Mouse (Mus musculus): Measurements from ENCODE around the gene Cst6. TPM values are rescaled to one million over a fixed set of nuclear protein-coding genes. Genes with fewer than 3 reads are reported as not detected.

Cst6 gene
- total RNA-seq, 4 experiments from 2014 or later = 10.8 to 18.1 (median 12.5) TPM

Other genes starting within 250 kb of the Cst6 start
- gene Rab1b, start 242.5 kb downstream of the Cst6 start, total RNA-seq (2022) = 100 to 1,000 TPM; 154 to 165 (median 160) TPM
- 100 to 1,000 TPM; 215 to 240 (median 227) TPM for gene Klc2, start 231.0 kb downstream of the Cst6 start, total RNA-seq (2022)
- gene Pacs1, start 76.5 kb downstream of the Cst6 start, total RNA-seq (2022) = 10 to 100 TPM; 50.9 to 59.4 (median 55.3) TPM
- gene Sf3b2, start 54.1 kb downstream of the Cst6 start, total RNA-seq (2022) = 100 to 1,000 TPM; 202 to 215 (median 208) TPM
- gene Gal3st3, start 51.2 kb downstream of the Cst6 start, total RNA-seq (2022) = 10 to 100 TPM; 83.2 to 92.3 (median 86.9) TPM
- gene Catsper1, start 13.8 kb downstream of the Cst6 start, total RNA-seq (2022) = not detected
- 10 to 100 TPM; 18.6 to 27.4 (median 23.1) TPM for gene Eif1ad, start 17.2 kb upstream of the Cst6 start, total RNA-seq (2022)
- gene Banf1, start 17.6 kb upstream of the Cst6 start, total RNA-seq (2022) = 10 to 100 TPM; 74.1 to 85.8 (median 76.2) TPM
- 100 to 1,000 TPM; 103 to 120 (median 114) TPM for gene Sart1, start 39.1 kb upstream of the Cst6 start, total RNA-seq (2022)
- gene Tsga10ip, start 53.0 kb upstream of the Cst6 start, total RNA-seq (2022) = under 1 TPM in 3 of 4 experiments, not detected in 1; 0.34 to 0.63 (median 0.37) TPM
- 100 to 1,000 TPM; 308 to 358 (median 327) TPM for gene Drap1, start 75.4 kb upstream of the Cst6 start, total RNA-seq (2022)
- 10 to 100 TPM; 64.8 to 71.2 (median 67.6) TPM for gene AI837181, start 75.6 kb upstream of the Cst6 start, total RNA-seq (2022)
- under 1 TPM; 0.20 to 0.67 (median 0.29) TPM for gene Fosl1, start 98.0 kb upstream of the Cst6 start, total RNA-seq (2022)
- gene Ccdc85b, start 108.3 kb upstream of the Cst6 start, total RNA-seq (2022) = 10 to 100 TPM; 31.7 to 33.1 (median 32.4) TPM
- 100 to 1,000 TPM in 1 of 4 experiments, 10 to 100 TPM in 3; 93.5 to 109 (median 96.4) TPM for gene Fibp, start 111.0 kb upstream of the Cst6 start, total RNA-seq (2022)
- gene Ctsw, start 118.9 kb upstream of the Cst6 start, total RNA-seq (2022) = under 1 TPM in 3 of 4 experiments, not detected in 1; 0.29 to 0.81 (median 0.77) TPM
- gene Efemp2, start 124.4 kb upstream of the Cst6 start, total RNA-seq (2022) = 10 to 100 TPM; 14.4 to 23.9 (median 22.1) TPM
- 10 to 100 TPM; 29.0 to 38.5 (median 33.8) TPM for gene Mus81, start 138.8 kb upstream of the Cst6 start, total RNA-seq (2022)
- 1,000 to 10,000 TPM; 1,240 to 1,334 (median 1,291) TPM for gene Cfl1, start 140.9 kb upstream of the Cst6 start, total RNA-seq (2022)
- 10 to 100 TPM in 2 of 4 experiments, 1 to 10 TPM in 2; 7.4 to 12.1 (median 9.6) TPM for gene 1700020D05Rik, start 154.2 kb upstream of the Cst6 start, total RNA-seq (2022)
- gene Snx32, start 161.0 kb upstream of the Cst6 start, total RNA-seq (2022) = 10 to 100 TPM; 86.8 to 95.2 (median 88.6) TPM
- gene Ovol1, start 211.1 kb upstream of the Cst6 start, total RNA-seq (2022) = not detected
- 1 to 10 TPM; 5.8 to 8.7 (median 6.6) TPM for gene Ap5b1, start 218.5 kb upstream of the Cst6 start, total RNA-seq (2022)

All from layer of hippocampus, adult 8-10 months (tissue).